Mouse (Mus musculus): ENCODE results near the gene Cx3cl1. TPM values are rescaled to one million over a fixed set of nuclear protein-coding genes. Genes with fewer than 3 reads are reported as not detected.

Gene Cx3cl1
- polyA plus RNA-seq, 1 experiment from 2014 or later: 4.5 TPM

Other genes with a start within 250 kb of the Cx3cl1 start
- gene Cpne2, start 239.0 kb upstream of the Cx3cl1 start, polyA plus RNA-seq (2016; fragmentation: Nextera tagmentation; extraction: Ambion mirVana): 9.1 and 9.9 TPM in 2 replicates
- gene Rspry1, start 170.1 kb upstream of the Cx3cl1 start, polyA plus RNA-seq (2016; fragmentation: Nextera tagmentation; extraction: Ambion mirVana): 43.8 and 47.1 TPM in 2 replicates
- 82.6 and 93.1 TPM in 2 replicates for gene Fam192a, start 170.0 kb upstream of the Cx3cl1 start, polyA plus RNA-seq (2016; fragmentation: Nextera tagmentation; extraction: Ambion mirVana)
- 179 and 184 TPM in 2 replicates for gene Arl2bp, start 105.4 kb upstream of the Cx3cl1 start, polyA plus RNA-seq (2016; fragmentation: Nextera tagmentation; extraction: Ambion mirVana)
- gene Pllp, start 75.7 kb upstream of the Cx3cl1 start, polyA plus RNA-seq (2016; fragmentation: Nextera tagmentation; extraction: Ambion mirVana): 0.27 and 0.34 TPM in 2 replicates
- not detected in 2 replicates for gene Ccl22, start 26.4 kb upstream of the Cx3cl1 start, polyA plus RNA-seq (2016; fragmentation: Nextera tagmentation; extraction: Ambion mirVana)
- gene Ccl17, start 38.4 kb downstream of the Cx3cl1 start, polyA plus RNA-seq (2016; fragmentation: Nextera tagmentation; extraction: Ambion mirVana): not detected in 2 replicates
- 48.1 and 49.6 TPM in 2 replicates for gene Coq9, start 66.3 kb downstream of the Cx3cl1 start, polyA plus RNA-seq (2016; fragmentation: Nextera tagmentation; extraction: Ambion mirVana)
- 193 and 200 TPM in 2 replicates for gene Ciapin1, start 66.3 kb downstream of the Cx3cl1 start, polyA plus RNA-seq (2016; fragmentation: Nextera tagmentation; extraction: Ambion mirVana)
- 180 and 184 TPM in 2 replicates for gene Polr2c, start 85.4 kb downstream of the Cx3cl1 start, polyA plus RNA-seq (2016; fragmentation: Nextera tagmentation; extraction: Ambion mirVana)
- gene Dok4, start 104.3 kb downstream of the Cx3cl1 start, polyA plus RNA-seq (2016; fragmentation: Nextera tagmentation; extraction: Ambion mirVana): 16.3 and 16.8 TPM in 2 replicates
- 23.0 and 24.1 TPM in 2 replicates for gene Ccdc102a, start 146.1 kb downstream of the Cx3cl1 start, polyA plus RNA-seq (2016; fragmentation: Nextera tagmentation; extraction: Ambion mirVana)
- gene Adgrg5, start 151.7 kb downstream of the Cx3cl1 start, polyA plus RNA-seq (2016; fragmentation: Nextera tagmentation; extraction: Ambion mirVana): 0.30 and 0.51 TPM in 2 replicates
- gene Adgrg1, start 202.7 kb downstream of the Cx3cl1 start, polyA plus RNA-seq (2016; fragmentation: Nextera tagmentation; extraction: Ambion mirVana): 32.9 and 38.2 TPM in 2 replicates
- 3.1 and 3.5 TPM in 2 replicates for gene Adgrg3, start 245.7 kb downstream of the Cx3cl1 start, polyA plus RNA-seq (2016; fragmentation: Nextera tagmentation; extraction: Ambion mirVana)

Data from embryonic facial prominence, embryonic 10.5 days (tissue).